ENCODE assay signal across 13 mouse cellular contexts in the genomic region with DNA sequence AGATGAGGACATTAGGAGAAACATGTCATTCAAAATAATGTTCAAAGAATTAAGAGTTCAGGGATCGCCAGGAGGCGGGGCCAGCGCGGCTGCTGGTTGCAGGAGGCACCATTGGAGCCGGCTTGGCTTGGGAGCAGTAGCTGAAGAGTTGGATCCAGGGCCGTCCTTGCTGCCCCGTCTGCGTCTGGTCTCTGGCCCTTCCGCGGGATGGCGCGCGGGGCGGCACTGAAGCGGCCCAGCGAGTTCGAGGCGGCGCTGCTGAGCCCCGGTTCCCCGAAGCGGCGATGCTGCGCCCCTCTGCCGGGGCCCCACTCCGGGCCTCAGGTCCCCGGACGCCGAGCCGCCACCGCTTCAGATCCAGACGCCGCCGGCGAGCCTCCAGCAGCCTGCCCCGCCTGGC. TPM values are rescaled to one million over a fixed set of nuclear protein-coding genes. Genes with fewer than 3 reads are reported as not detected.
DNase-seq lines count a peak whose midpoint lies in the region; ATAC-seq and TF ChIP-seq lines count a peak whose summit lies in the region.
"Not testable (repeated sequence)": the region's sequence is repeated elsewhere in the genome, so short reads cannot be mapped to it uniquely, and the experiment has no call there.
"Had no signal": no experiment of that assay in that cellular context is flagged by ENCODE, and none has a peak within 500 bp of the region (broad histone marks: within the 10 kb centered on the region; RNA-seq: fewer than 3 reads in every experiment).

No protein-coding gene starts in this region.

- peak; percentile 40 for DNase-seq in embryo, embryonic 9.5 days (ENCODE audit: extremely low spot score)
- DNase-seq in hindbrain, embryonic 11.5 days (ENCODE audit: low spot score); midbrain, postnatal 0 days (ENCODE audit: low spot score): not testable (repeated sequence)
- DNase-seq in lung, embryonic 14.5 days: peak; percentile 55
- peak; percentile 25 for DNase-seq in thymus, adult 2 months

- H3K9ac ChIP-seq in forebrain, embryonic 16.5 days (replicated peaks; ENCODE audit: low read depth, low read length); hindbrain, embryonic 11.5 days (ENCODE audit: low read depth, low read length); kidney, embryonic 16.5 days (replicated peaks; ENCODE audit: low read length); midbrain, postnatal 0 days (replicated peaks; ENCODE audit: low read length, poor library complexity, severe bottlenecking): not testable (repeated sequence)
- peak overlapping the region; percentile 55 for H3K9ac ChIP-seq in lung, embryonic 14.5 days

- TF ChIP-seq CTCF in lung, embryonic 14.5 days (IDR thresholded peaks at IDR 0.05; ENCODE audit: low read depth); midbrain, postnatal 0 days (IDR thresholded peaks at IDR 0.05); thymus, adult 2 months (IDR thresholded peaks at IDR 0.05; ENCODE audit: borderline replicate concordance, control insufficient read depth, extremely low read depth, insufficient read depth, low read length, poor library complexity): not testable (repeated sequence)

- H3K4me2 ChIP-seq in forebrain, embryonic 16.5 days (ENCODE audit: low read length): peak overlapping the region; percentile 44
- peak overlapping the region; percentile 38 for H3K4me2 ChIP-seq in hindbrain, embryonic 11.5 days (replicated peaks; ENCODE audit: low read depth, low read length)
- peak overlapping the region; percentile 48 for H3K4me2 ChIP-seq in kidney, embryonic 16.5 days (replicated peaks; ENCODE audit: low read depth, low read length)
- peak overlapping the region; percentile 57 for H3K4me2 ChIP-seq in lung, embryonic 14.5 days
- peak overlapping the region; percentile 41 for H3K4me2 ChIP-seq in midbrain, postnatal 0 days (ENCODE audit: low read depth, low read length, poor library complexity, severe bottlenecking)

- H3K36me3 ChIP-seq in forebrain, embryonic 16.5 days (ENCODE audit: control insufficient read depth, insufficient read depth); hindbrain, embryonic 11.5 days (ENCODE audit: control insufficient read depth, insufficient read depth, low read length); kidney, embryonic 16.5 days (ENCODE audit: insufficient read depth, low read length); lung, embryonic 14.5 days (ENCODE audit: insufficient read depth); midbrain, postnatal 0 days (ENCODE audit: insufficient read depth, low read length); thymus, adult 2 months (ENCODE audit: control insufficient read depth, insufficient read depth, low read length): not testable (repeated sequence)

- peaks cover 51% of the 10 kb centered on the region for H3K27me3 ChIP-seq in forebrain, embryonic 16.5 days (replicated peaks; ENCODE audit: control insufficient read depth, insufficient read depth, low read length)
- H3K27me3 ChIP-seq in hindbrain, embryonic 11.5 days (ENCODE audit: control insufficient read depth, insufficient read depth, low read length): peaks cover 44% of the 10 kb centered on the region
- peaks cover 69% of the 10 kb centered on the region for H3K27me3 ChIP-seq in kidney, embryonic 16.5 days (ENCODE audit: insufficient read depth, low read length)
- H3K27me3 ChIP-seq in lung, embryonic 14.5 days (ENCODE audit: insufficient read depth, low read length): peaks cover 40% of the 10 kb centered on the region
- H3K27me3 ChIP-seq in midbrain, postnatal 0 days (ENCODE audit: insufficient read depth, low read length): peaks cover 45% of the 10 kb centered on the region
- H3K27me3 ChIP-seq in thymus, adult 2 months (ENCODE audit: control insufficient read depth, insufficient read depth, low read length): peaks cover 10% of the 10 kb centered on the region

- under 1% methylated on average over 36 of the region's 36 CpGs for WGBS in forebrain, embryonic 16.5 days
- under 1% methylated on average over 31 of the region's 36 CpGs for WGBS in hindbrain, embryonic 11.5 days
- WGBS in kidney, embryonic 16.5 days: 0% methylated on average over 21 of the region's 36 CpGs
- WGBS in lung, embryonic 14.5 days: under 1% methylated on average over 36 of the region's 36 CpGs
- under 1% methylated on average over 36 of the region's 36 CpGs for WGBS in midbrain, postnatal 0 days
- 2% methylated on average over 36 of the region's 36 CpGs for WGBS in thymus, adult 2 months

- H3K27ac ChIP-seq in forebrain, embryonic 16.5 days (ENCODE audit: low read length); hindbrain, embryonic 11.5 days (ENCODE audit: low read depth, low read length); kidney, embryonic 16.5 days (ENCODE audit: low read length); midbrain, postnatal 0 days (ENCODE audit: low read depth, low read length); thymus, adult 2 months (ENCODE audit: control insufficient read depth, insufficient read depth, low read length): not testable (repeated sequence)
- H3K27ac ChIP-seq in lung, embryonic 14.5 days (ENCODE audit: low read depth): peak overlapping the region; percentile 69

- peak; percentile 40 for ATAC-seq in CD4-positive, CD25-positive, alpha-beta regulatory T cell, adult 4 months
- ATAC-seq in forebrain, embryonic 16.5 days; hindbrain, embryonic 11.5 days (ENCODE audit: low FRiP score); lung, embryonic 14.5 days (ENCODE audit: insufficient read depth); midbrain, postnatal 0 days (ENCODE audit: low FRiP score): not testable (repeated sequence)
- ATAC-seq in kidney, embryonic 16.5 days (ENCODE audit: low FRiP score, low TSS enrichment): 0 out of 2 replicates have a peak, but pooled peaks have one; percentile 39

- peak overlapping the region; percentile 22 for H3K4me3 ChIP-seq in forebrain, embryonic 16.5 days (replicated peaks; ENCODE audit: low read length)
- 0 out of 2 replicates have a peak overlapping the region, but pooled peaks have one; percentile 19 for H3K4me3 ChIP-seq in hindbrain, embryonic 11.5 days (ENCODE audit: low read depth, low read length)
- peak overlapping the region; percentile 33 for H3K4me3 ChIP-seq in kidney, embryonic 16.5 days (ENCODE audit: low read length)
- peak overlapping the region; percentile 40 for H3K4me3 ChIP-seq in lung, embryonic 14.5 days (ENCODE audit: low read depth, low read length)
- peak overlapping the region; percentile 30 for H3K4me3 ChIP-seq in midbrain, postnatal 0 days (ENCODE audit: low read depth, low read length)
- H3K4me3 ChIP-seq in thymus, adult 2 months (ENCODE audit: control insufficient read depth, insufficient read depth, low read length): not testable (repeated sequence)

- H3K4me1 ChIP-seq in forebrain, embryonic 16.5 days (replicated peaks; ENCODE audit: control insufficient read depth, insufficient read depth, low read length); hindbrain, embryonic 11.5 days (replicated peaks; ENCODE audit: control insufficient read depth, insufficient read depth, low read length); kidney, embryonic 16.5 days (ENCODE audit: insufficient read depth, low read length); lung, embryonic 14.5 days (ENCODE audit: insufficient read depth); midbrain, postnatal 0 days (ENCODE audit: insufficient read depth, low read length): not testable (repeated sequence)
- H3K4me1 ChIP-seq in thymus, adult 2 months (replicated peaks; ENCODE audit: control insufficient read depth, insufficient read depth, low read length): peaks cover 16% of the 10 kb centered on the region

- not testable (repeated sequence) for TF ChIP-seq POLR2A in thymus, adult 2 months (IDR thresholded peaks at IDR 0.05; ENCODE audit: control insufficient read depth, extremely low read depth, insufficient read depth, low read length, poor library complexity)

- H3K9me3 ChIP-seq in forebrain, embryonic 16.5 days (ENCODE audit: control insufficient read depth, low read length); hindbrain, embryonic 11.5 days (ENCODE audit: control insufficient read depth, low read length); kidney, embryonic 16.5 days (ENCODE audit: low read length); lung, embryonic 14.5 days (ENCODE audit: low read depth, low read length); midbrain, postnatal 0 days (ENCODE audit: low read length): not testable (repeated sequence)

RNA-seq across cellular contexts. Expression of a gene that starts 10.6 kb away (rescaled TPM):
- 1 to 10 TPM; 2.5 to 5.0 TPM for polyA plus RNA-seq in CD4-positive, CD25-positive, alpha-beta regulatory T cell, adult 4 months (2017; shearing (Covaris generic))
- polyA plus RNA-seq in forebrain, embryonic 16.5 days (2015; fragmentation: Nextera tagmentation; extraction: Ambion mirVana): not detected in 2 replicates
- not detected in 2 replicates for polyA plus RNA-seq in hindbrain, embryonic 11.5 days (2014; fragmentation: Nextera tagmentation; extraction: Ambion mirVana)
- polyA plus RNA-seq in kidney, embryonic 16.5 days (2015; fragmentation: Nextera tagmentation; extraction: Ambion mirVana): 0.56 TPM in 1 of 2 replicates, not detected in the other
- 44.4 and 51.4 TPM in 2 replicates for polyA plus RNA-seq in lung, embryonic 14.5 days (2014; fragmentation: Nextera tagmentation; extraction: Ambion mirVana)
- total RNA-seq in midbrain, postnatal 0 days (2014; rRNA removed): not detected in 2 replicates
- not detected in 2 replicates for polyA plus RNA-seq in midbrain, postnatal 0 days (2015; fragmentation: Nextera tagmentation; extraction: Ambion mirVana)
- 20.1 and 20.8 TPM in 2 replicates for polyA plus RNA-seq in thymus, adult 2 months (2012; rRNA removed)
- total RNA-seq: gastrocnemius, postnatal 10 days; heart, postnatal 4 days; layer of hippocampus, adult 18-20 months; left cerebral cortex, postnatal 10 days; neutrophil, adult 5-6 weeks had no signal

RNA-seq across cellular contexts. Expression of a gene that starts 28.6 kb away (rescaled TPM):
- under 1 TPM in 1 of 2 experiments, not detected in 1; 0.62 TPM for polyA plus RNA-seq in CD4-positive, CD25-positive, alpha-beta regulatory T cell, adult 4 months (2017; shearing (Covaris generic))
- not detected in 2 replicates for polyA plus RNA-seq in forebrain, embryonic 16.5 days (2015; fragmentation: Nextera tagmentation; extraction: Ambion mirVana)
- not detected in 2 replicates for polyA plus RNA-seq in hindbrain, embryonic 11.5 days (2014; fragmentation: Nextera tagmentation; extraction: Ambion mirVana)
- not detected in 2 replicates for polyA plus RNA-seq in kidney, embryonic 16.5 days (2015; fragmentation: Nextera tagmentation; extraction: Ambion mirVana)
- polyA plus RNA-seq in lung, embryonic 14.5 days (2014; fragmentation: Nextera tagmentation; extraction: Ambion mirVana): not detected in 2 replicates
- not detected in 2 replicates for total RNA-seq in midbrain, postnatal 0 days (2014; rRNA removed)
- not detected in 2 replicates for polyA plus RNA-seq in midbrain, postnatal 0 days (2015; fragmentation: Nextera tagmentation; extraction: Ambion mirVana)
- polyA plus RNA-seq in thymus, adult 2 months (2012; rRNA removed): 1.7 and 2.4 TPM in 2 replicates
- total RNA-seq: gastrocnemius, postnatal 10 days; heart, postnatal 4 days; layer of hippocampus, adult 18-20 months; left cerebral cortex, postnatal 10 days; neutrophil, adult 5-6 weeks had no signal

RNA-seq across cellular contexts. Expression of a gene that starts 32.3 kb away (rescaled TPM):
- 1 to 10 TPM in 1 of 2 experiments, under 1 TPM in 1; 0.95 to 1.3 TPM for polyA plus RNA-seq in CD4-positive, CD25-positive, alpha-beta regulatory T cell, adult 4 months (2017; shearing (Covaris generic))
- polyA plus RNA-seq in forebrain, embryonic 16.5 days (2015; fragmentation: Nextera tagmentation; extraction: Ambion mirVana): not detected in 2 replicates
- not detected in 2 replicates for polyA plus RNA-seq in hindbrain, embryonic 11.5 days (2014; fragmentation: Nextera tagmentation; extraction: Ambion mirVana)
- polyA plus RNA-seq in kidney, embryonic 16.5 days (2015; fragmentation: Nextera tagmentation; extraction: Ambion mirVana): not detected in 2 replicates
- 1.3 and 1.4 TPM in 2 replicates for polyA plus RNA-seq in lung, embryonic 14.5 days (2014; fragmentation: Nextera tagmentation; extraction: Ambion mirVana)
- total RNA-seq in midbrain, postnatal 0 days (2014; rRNA removed): not detected in 2 replicates
- polyA plus RNA-seq in midbrain, postnatal 0 days (2015; fragmentation: Nextera tagmentation; extraction: Ambion mirVana): not detected in 2 replicates
- polyA plus RNA-seq in thymus, adult 2 months (2012; rRNA removed): 1.7 and 2.5 TPM in 2 replicates
- total RNA-seq: gastrocnemius, postnatal 10 days; heart, postnatal 4 days; layer of hippocampus, adult 18-20 months; left cerebral cortex, postnatal 10 days; neutrophil, adult 5-6 weeks had no signal

RNA-seq across cellular contexts. Expression of a gene that starts 36.3 kb away (rescaled TPM):
- 1 to 10 TPM; 1.4 to 1.9 TPM for polyA plus RNA-seq in CD4-positive, CD25-positive, alpha-beta regulatory T cell, adult 4 months (2017; shearing (Covaris generic))
- polyA plus RNA-seq in forebrain, embryonic 16.5 days (2015; fragmentation: Nextera tagmentation; extraction: Ambion mirVana): not detected in 2 replicates
- polyA plus RNA-seq in hindbrain, embryonic 11.5 days (2014; fragmentation: Nextera tagmentation; extraction: Ambion mirVana): not detected in 2 replicates
- polyA plus RNA-seq in kidney, embryonic 16.5 days (2015; fragmentation: Nextera tagmentation; extraction: Ambion mirVana): not detected in 2 replicates
- polyA plus RNA-seq in lung, embryonic 14.5 days (2014; fragmentation: Nextera tagmentation; extraction: Ambion mirVana): not detected in 2 replicates
- not detected in 2 replicates for total RNA-seq in midbrain, postnatal 0 days (2014; rRNA removed)
- polyA plus RNA-seq in midbrain, postnatal 0 days (2015; fragmentation: Nextera tagmentation; extraction: Ambion mirVana): not detected in 2 replicates
- polyA plus RNA-seq in thymus, adult 2 months (2012; rRNA removed): 1.4 and 1.7 TPM in 2 replicates
- total RNA-seq: gastrocnemius, postnatal 10 days; heart, postnatal 4 days; layer of hippocampus, adult 18-20 months; left cerebral cortex, postnatal 10 days had no signal
